Mouse (Mus musculus) cortical plate, adult 2 months (tissue): ENCODE results near the gene Timm17b. TPM values are rescaled to one million over a fixed set of nuclear protein-coding genes. Genes with fewer than 3 reads are reported as not detected.

Source experiments
- H3K27ac ChIP-seq: fragments of 200-500 bp; 2 replicates; pipeline ENCODE4 v1.5.1; 2012; ENCODE audit warnings: low read length, control low read depth, inconsistent platforms; ENCODE audit not compliant: insufficient read depth
- H3K4me1 ChIP-seq: fragments of 200-500 bp; 2 replicates; pipeline ENCODE4 v1.6.1; 2011; ENCODE audit warnings: low read length; ENCODE audit not compliant: control insufficient read depth, insufficient read depth
- H3K4me3 ChIP-seq: fragments of 200-500 bp; 2 replicates; pipeline ENCODE4 v1.5.1; 2011; ENCODE audit warnings: mild to moderate bottlenecking, low read length, control low read depth; ENCODE audit not compliant: insufficient read depth
- CTCF ChIP-seq: fragments of 200-500 bp; IDR thresholded peaks from 2 replicates; pipeline ENCODE4 v1.5.1; 2011; ENCODE audit warnings: mild to moderate bottlenecking, control low read depth, low read length; ENCODE audit not compliant: insufficient read depth; ENCODE audit errors: extremely low read depth
- POLR2A ChIP-seq: fragments of 200-500 bp; IDR thresholded peaks from 2 replicates; pipeline ENCODE4 v1.6.1; 2011; ENCODE audit warnings: mild to moderate bottlenecking, low read length, control low read depth; ENCODE audit not compliant: insufficient read depth; ENCODE audit errors: extremely low read depth
- polyA plus RNA-seq: library from polyadenylated mRNA; depleted of rRNA; stranded (reverse); fragments of >200 nt; gene quantifications from 2 replicates; pipeline ENCODE4 v1.2.3, GENCODE M21; 2012

Timm17b gene
- polyA plus RNA-seq, 1 experiment = 18.5 TPM

DNA sequence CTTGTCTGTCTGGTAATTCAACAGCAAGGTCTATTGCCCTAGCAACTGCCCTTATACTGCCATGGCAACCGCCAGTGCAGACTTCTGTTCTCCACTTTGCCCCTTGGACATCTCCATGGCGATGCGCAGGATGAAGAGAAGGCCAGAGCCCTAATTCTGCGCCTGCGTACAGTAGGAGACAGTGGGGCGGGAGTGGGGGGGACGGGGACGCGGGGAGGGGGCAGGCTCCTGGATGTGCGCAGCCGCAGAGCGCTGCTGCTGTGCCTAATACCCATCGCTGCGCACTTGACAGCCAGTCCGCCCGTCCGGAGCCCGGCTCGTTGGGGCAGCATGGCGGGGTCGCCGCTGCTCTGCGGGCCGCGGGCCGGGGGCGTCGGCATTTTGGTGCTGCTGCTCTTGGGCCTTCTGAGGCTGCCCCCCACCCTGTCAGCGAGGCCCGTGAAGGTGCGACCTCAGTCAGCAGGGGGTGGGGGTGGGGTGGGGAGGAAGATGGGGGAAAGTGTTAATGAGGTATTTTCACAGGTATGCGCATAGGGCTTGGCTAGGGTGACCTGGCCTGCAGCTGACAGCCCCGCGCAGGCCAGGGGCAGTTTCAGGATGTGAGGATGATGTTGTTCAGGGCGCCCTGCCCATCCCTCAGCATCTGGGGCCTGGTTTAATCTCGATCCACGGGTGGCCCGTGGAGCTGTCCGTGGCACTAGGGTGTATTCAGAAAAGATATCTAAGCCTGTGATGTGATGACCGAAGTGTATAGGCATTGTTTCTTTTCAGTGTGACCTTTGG lies 20.6 kb downstream of the Timm17b start, which contains the start of gene Pcsk1n:
TSS of gene Pcsk1n (plus strand) at position 222 of the 783 bp plus-strand sequence.
- H3K4me1 ChIP-seq = no peaks in the 10 kb centered on the region
- TF ChIP-seq CTCF (no peak), POLR2A (peak; percentile 53; the same call in 1 of the 2 replicates)
- H3K27ac ChIP-seq = peak within 1 kb of the TSS; percentile 64
- H3K4me3 ChIP-seq = peak within 1 kb of the TSS; percentile 92

- no peaks in the 10 kb centered on the region for H3K4me1 ChIP-seq
- peak overlapping the region; percentile 92 for H3K4me3 ChIP-seq
- H3K27ac ChIP-seq = no peak overlapping the region
- TF ChIP-seq POLR2A = no peak
Measured at GRCm38 (mm10) chrX:7922032-7922431, 22.9 kb downstream of the Timm17b start.

DNA sequence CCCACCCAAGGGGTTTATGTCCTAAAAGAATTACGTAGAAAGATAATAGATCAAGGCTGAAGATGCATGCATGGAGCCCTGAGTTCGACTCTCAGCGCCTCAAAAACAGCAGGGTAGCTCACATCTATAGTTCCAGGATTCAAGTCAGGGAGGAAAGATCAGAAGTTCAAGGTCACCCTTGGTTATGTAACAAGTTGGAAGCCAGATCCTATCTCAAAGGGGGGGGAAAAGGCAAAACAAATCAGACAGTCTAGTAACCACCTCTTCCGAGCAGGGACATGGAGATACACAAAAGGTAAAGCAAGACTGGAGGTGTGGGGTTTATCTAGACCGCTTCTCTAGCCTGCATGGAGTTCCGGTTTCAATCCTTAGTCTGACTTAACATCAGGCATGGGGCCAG lies 27.1 kb downstream of the Timm17b start:
- Histone ChIP-seq H3K4me3 (no peak overlapping the region), H3K27ac (no peak overlapping the region), H3K4me1 (no peaks in the 10 kb centered on the region)
- no peak for TF ChIP-seq CTCF
- TF ChIP-seq POLR2A = no peak

DNA sequence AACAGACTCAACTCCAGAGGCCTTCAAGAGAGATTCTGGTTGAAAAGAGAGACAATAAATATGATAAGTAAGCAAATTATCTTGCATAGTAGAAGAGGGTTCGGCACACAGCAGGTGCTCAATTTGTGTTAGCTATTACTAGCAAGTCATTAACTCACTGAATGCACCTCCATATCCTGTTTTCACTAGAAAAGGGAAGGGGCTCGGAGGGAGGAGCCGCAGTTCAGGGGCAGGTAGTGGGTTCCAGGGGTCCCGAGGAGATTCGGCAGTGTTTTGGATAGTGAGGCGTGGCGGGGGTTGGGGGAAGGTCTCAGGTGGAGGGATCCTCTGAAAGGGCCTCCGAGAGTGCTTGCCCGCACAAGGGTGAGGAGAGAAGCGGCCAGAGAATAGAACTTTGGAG lies 28.0 kb downstream of the Timm17b start:
- Histone ChIP-seq H3K27ac (no peak overlapping the region), H3K4me3 (no peak overlapping the region), H3K4me1 (no peaks in the 10 kb centered on the region)
- TF ChIP-seq CTCF (no peak), POLR2A (no peak)

GRCm38 (mm10) chrX:7928270-7928790 lies 29.2 kb downstream of the Timm17b start, which contains the start of gene Eras:
TSS of gene Eras (minus strand) at chrX:7928607.
- no peak within 1 kb of the TSS for H3K4me3 ChIP-seq
- TF ChIP-seq POLR2A (no peak), CTCF (no peak)
- H3K27ac ChIP-seq = no peak within 1 kb of the TSS
- H3K4me1 ChIP-seq = no peaks in the 10 kb centered on the region

GRCm38 (mm10) chrX:7936874-7937273 lies 37.7 kb downstream of the Timm17b start:
- Histone ChIP-seq H3K27ac (no peak overlapping the region), H3K4me3 (no peak overlapping the region), H3K4me1 (no peaks in the 10 kb centered on the region)
- no peak for TF ChIP-seq CTCF
- TF ChIP-seq POLR2A = no peak

GRCm38 (mm10) chrX:7937667-7938066 lies 38.5 kb downstream of the Timm17b start:
- Histone ChIP-seq H3K27ac (no peak overlapping the region), H3K4me1 (no peaks in the 10 kb centered on the region), H3K4me3 (no peak overlapping the region)
- TF ChIP-seq CTCF = no peak
- no peak for TF ChIP-seq POLR2A

- 0 out of 2 replicates have a peak, but pooled peaks cover 2% of the 10 kb centered on the region for H3K4me1 ChIP-seq
- TF ChIP-seq POLR2A (no peak), CTCF (no peak)
- H3K4me3 ChIP-seq = no peak overlapping the region
- H3K27ac ChIP-seq = no peak overlapping the region
Measured at GRCm38 (mm10) chrX:7945618-7946017, 46.5 kb downstream of the Timm17b start.

- peak within 1 kb of the TSS; percentile 48 for H3K4me3 ChIP-seq
- TF ChIP-seq POLR2A (peak; percentile 56; the same call in 1 of the 2 replicates), CTCF (no peak)
- H3K27ac ChIP-seq = peak within 1 kb of the TSS; percentile 38; the same call in 1 of the 2 replicates
- H3K4me1 ChIP-seq = 0 out of 2 replicates have a peak, but pooled peaks cover 2% of the 10 kb centered on the region
Measured at GRCm38 (mm10) chrX:7947108-7947899, 48.1 kb downstream of the Timm17b start, which contains the start of gene Hdac6. TSS of gene Hdac6 (minus strand) at chrX:7947889.
